Mouse (Mus musculus) MEL (cell line): ENCODE data around the gene 1110012L19Rik. TPM values are rescaled to one million over a fixed set of nuclear protein-coding genes. Genes with fewer than 3 reads are reported as not detected.

Source experiments
- DNase-seq: peaks from one replicate; pipeline ENCODE4 v3.0.0; 2011; ENCODE audit warnings: low read depth, low spot score
- H3K27ac ChIP-seq: 2 replicates; pipeline ENCODE4 v1.5.1; 2012; ENCODE audit warnings: low read depth, mild to moderate bottlenecking, control low read depth, low read length, moderate library complexity; ENCODE audit not compliant: control insufficient read depth
- H3K27me3 ChIP-seq, 2 experiments: fragments of 150-350 bp in 1 of 2; sonication (generic) in 1 of 2; 2 replicates each; pipeline ENCODE4 v1.6.1; 2012; ENCODE audit warnings: low read length in 2 of 2, mild to moderate bottlenecking in 2 of 2, improper control_type of control experiment in 1 of 2, moderate library complexity in 1 of 2; ENCODE audit not compliant: insufficient read depth in 2 of 2, control insufficient read depth in 1 of 2
- H3K36me3 ChIP-seq, 2 experiments: 2 replicates each; pipeline ENCODE4 v1.6.1; 2012 to 2014; ENCODE audit warnings: low read length in 2 of 2, improper control_type of control experiment in 1 of 2, inconsistent platforms in 1 of 2, mild to moderate bottlenecking in 1 of 2; ENCODE audit not compliant: insufficient read depth in 2 of 2, control insufficient read depth in 1 of 2
- H3K4me1 ChIP-seq, 2 experiments: fragments of 150-350 bp in 1 of 2; sonication (generic) in 1 of 2; 2 replicates each; pipeline ENCODE4 v1.6.1; 2012; ENCODE audit warnings: low read length in 2 of 2, improper control_type of control experiment in 1 of 2, mild to moderate bottlenecking in 1 of 2; ENCODE audit not compliant: insufficient read depth in 2 of 2, control insufficient read depth in 1 of 2
- H3K4me3 ChIP-seq, 2 experiments: fragments of 150-350 bp in 1 of 2; sonication (generic) in 1 of 2; 2 replicates each; pipeline ENCODE4 v1.5.1; 2012; ENCODE audit warnings: low read depth in 2 of 2, low read length in 2 of 2, mild to moderate bottlenecking in 2 of 2, moderate library complexity in 2 of 2, control low read depth in 1 of 2, improper control_type of control experiment in 1 of 2; ENCODE audit not compliant: control insufficient read depth in 1 of 2, insufficient read depth in 1 of 2
- H3K79me2 ChIP-seq: 2 replicates; pipeline ENCODE4 v1.6.1; 2012; ENCODE audit warnings: mild to moderate bottlenecking, low read length, moderate library complexity; ENCODE audit not compliant: control insufficient read depth, poor library complexity, insufficient read depth
- H3K9ac ChIP-seq: 2 replicates; pipeline ENCODE4 v1.6.1; 2012; ENCODE audit warnings: low read depth, mild to moderate bottlenecking, control low read depth, low read length, moderate library complexity; ENCODE audit not compliant: control insufficient read depth, poor library complexity, severe bottlenecking
- H3K9me3 ChIP-seq: fragments of 150-350 bp; sonication (generic); replicated peaks from 2 replicates; pipeline ENCODE4 v1.6.1; 2012; ENCODE audit warnings: mild to moderate bottlenecking, low read length, improper control_type of control experiment, moderate library complexity; ENCODE audit not compliant: insufficient read depth
- CHD1 ChIP-seq: IDR thresholded peaks from 2 replicates; pipeline ENCODE4 v1.6.1; 2012; ENCODE audit warnings: low read depth, mild to moderate bottlenecking, inconsistent platforms, low read length, improper control_type of control experiment
- CHD2 ChIP-seq: IDR thresholded peaks from 2 replicates; pipeline ENCODE4 v1.6.1; 2011; ENCODE audit warnings: low read length, improper control_type of control experiment
- CTCF ChIP-seq, 3 experiments: IDR thresholded peaks in 2 of 3; conservative IDR thresholded peaks in 1 of 3; 2 replicates each; pipeline ENCODE4 v1.5.1; 2011 to 2012; ENCODE audit warnings: low read length in 3 of 3, low read depth in 2 of 3, mild to moderate bottlenecking in 2 of 3, improper control_type of control experiment in 1 of 3, inconsistent platforms in 1 of 3, mixed read lengths in 1 of 3, moderate library complexity in 1 of 3; ENCODE audit not compliant: control insufficient read depth in 1 of 3, insufficient read depth in 1 of 3, poor library complexity in 1 of 3, severe bottlenecking in 1 of 3
- EP300 ChIP-seq, 2 experiments: IDR thresholded peaks; 2 replicates each; pipeline ENCODE4 v1.6.1; 2011; ENCODE audit warnings: improper control_type of control experiment in 2 of 2, low read length in 2 of 2, low read depth in 1 of 2, mild to moderate bottlenecking in 1 of 2
- ETS1 ChIP-seq: IDR thresholded peaks from 2 replicates; pipeline ENCODE4 v1.6.1; 2012; ENCODE audit warnings: low read depth, mild to moderate bottlenecking, inconsistent platforms, low read length, improper control_type of control experiment, moderate library complexity
- GATA1 ChIP-seq: IDR thresholded peaks from 2 replicates; pipeline ENCODE4 v1.6.1; 2011; ENCODE audit warnings: low read depth, low read length, improper control_type of control experiment
- HCFC1 ChIP-seq: IDR thresholded peaks from 2 replicates; pipeline ENCODE4 v1.6.1; 2012; ENCODE audit warnings: low read depth, mild to moderate bottlenecking, inconsistent platforms, low read length, improper control_type of control experiment, moderate library complexity
- KAT2A ChIP-seq: conservative IDR thresholded peaks from 2 replicates; pipeline ENCODE4 v1.6.1; 2012; ENCODE audit warnings: low read depth, low read length, improper control_type of control experiment, inconsistent platforms
- MAZ ChIP-seq: IDR thresholded peaks from 2 replicates; pipeline ENCODE4 v1.6.1; 2012; ENCODE audit warnings: low read depth, mild to moderate bottlenecking, inconsistent platforms, low read length, improper control_type of control experiment
- MYC ChIP-seq: IDR thresholded peaks from 2 replicates; pipeline ENCODE4 v1.6.1; 2011; ENCODE audit warnings: low read depth, mild to moderate bottlenecking, low read length, improper control_type of control experiment, moderate library complexity
- NELFE ChIP-seq: IDR thresholded peaks from 2 replicates; pipeline ENCODE4 v1.6.1; 2011; ENCODE audit warnings: low read depth, low read length, improper control_type of control experiment
- NRF1 ChIP-seq: IDR thresholded peaks from 2 replicates; pipeline ENCODE4 v1.6.1; 2014; ENCODE audit warnings: low read depth, mild to moderate bottlenecking, inconsistent platforms, low read length, improper control_type of control experiment, moderate library complexity; ENCODE audit not compliant: poor library complexity, insufficient read depth, severe bottlenecking
- POLR2A ChIP-seq, 2 experiments: IDR thresholded peaks; 2 replicates each; pipeline ENCODE4 v1.6.1; 2011 to 2012; ENCODE audit warnings: low read length in 2 of 2, mild to moderate bottlenecking in 2 of 2, control low read depth in 1 of 2, improper control_type of control experiment in 1 of 2, low read depth in 1 of 2, moderate library complexity in 1 of 2; ENCODE audit not compliant: control insufficient read depth in 1 of 2, insufficient read depth in 1 of 2, poor library complexity in 1 of 2
- POLR2AphosphoS5 ChIP-seq: IDR thresholded peaks from 2 replicates; pipeline ENCODE4 v1.6.1; 2012; ENCODE audit warnings: low read depth, borderline replicate concordance, mild to moderate bottlenecking, inconsistent platforms, low read length, moderate library complexity, mixed read lengths
- RCOR1 ChIP-seq: IDR thresholded peaks from 2 replicates; pipeline ENCODE4 v1.6.1; 2012; ENCODE audit warnings: low read depth, mild to moderate bottlenecking, inconsistent platforms, low read length, improper control_type of control experiment
- SMC3 ChIP-seq: IDR thresholded peaks from 2 replicates; pipeline ENCODE4 v1.6.1; 2011; ENCODE audit warnings: low read depth, low read length, improper control_type of control experiment
- UBTF ChIP-seq: IDR thresholded peaks from 2 replicates; pipeline ENCODE4 v1.6.1; 2012; ENCODE audit warnings: low read depth, mild to moderate bottlenecking, inconsistent platforms, low read length, improper control_type of control experiment, moderate library complexity, borderline replicate concordance; ENCODE audit not compliant: insufficient read depth
- USF2 ChIP-seq, 2 experiments: IDR thresholded peaks; 2 replicates each; pipeline ENCODE4 v1.6.1; 2011 to 2012; ENCODE audit warnings: improper control_type of control experiment in 2 of 2, low read length in 2 of 2, borderline replicate concordance in 1 of 2, inconsistent platforms in 1 of 2, low read depth in 1 of 2, mild to moderate bottlenecking in 1 of 2; ENCODE audit not compliant: insufficient read depth in 1 of 2
- ZC3H11A ChIP-seq: IDR thresholded peaks from 2 replicates; pipeline ENCODE4 v1.6.1; 2012; ENCODE audit warnings: low read depth, mild to moderate bottlenecking, inconsistent platforms, low read length, improper control_type of control experiment
- ZKSCAN1 ChIP-seq: IDR thresholded peaks from 2 replicates; pipeline ENCODE4 v1.6.1; 2012; ENCODE audit warnings: low read depth, mild to moderate bottlenecking, inconsistent platforms, low read length, improper control_type of control experiment, moderate library complexity
- polyA plus RNA-seq, 2 experiments: library from polyadenylated mRNA; stranded (reverse) in 1 of 2; unstranded in 1 of 2; fragments of >175 nt in 1 of 2; fragments of >200 nt in 1 of 2; gene quantifications; 2 replicates each; pipeline versions ENCODE4 v1.2.1 to v1.2.4; 2012; ENCODE audit warnings: low replicate concordance in 2 of 2, low read depth in 1 of 2; ENCODE audit not compliant: insufficient read length in 2 of 2, insufficient read depth in 1 of 2, missing spikeins in 1 of 2
- total RNA-seq: library from RNA; depleted of rRNA; stranded (reverse); fragments of 300-350 nt; gene quantifications from 2 replicates; pipeline ENCODE4 v1.2.3, GENCODE M21; 2012

The 1110012L19Rik gene
- total and polyA plus RNA-seq, 3 experiments: 7.5 to 10.4 TPM; not detected in 1

DNA sequence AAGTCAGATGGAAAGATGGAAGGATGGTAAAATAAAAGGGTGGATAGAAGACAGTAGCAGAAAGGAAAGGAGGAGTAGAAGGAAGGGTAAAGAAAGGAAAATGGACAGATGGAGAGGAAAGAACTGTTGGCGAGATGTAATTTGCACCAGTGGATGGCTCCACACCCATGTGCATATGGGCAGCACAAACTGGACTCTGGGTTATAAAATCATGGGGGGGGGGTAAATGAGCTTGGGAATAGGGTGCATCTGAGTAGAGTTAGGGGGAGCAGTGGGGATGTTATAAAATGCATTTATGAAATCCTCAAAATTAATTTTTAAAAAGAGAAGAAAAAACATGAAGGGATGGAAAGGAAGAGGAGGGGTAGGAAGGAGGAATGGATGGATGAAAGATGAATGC is 21.5 kb upstream of the 1110012L19Rik start:
- peak overlapping the region; percentile 75 for H3K9ac ChIP-seq
- H3K4me3 ChIP-seq: peak overlapping the region; percentile 50 to 80
- no peak overlapping the region; the same call in 1 of the 2 replicates for H3K27ac ChIP-seq
- no peaks in the 10 kb centered on the region for H3K27me3 ChIP-seq
- no peaks in the 10 kb centered on the region for H3K79me2 ChIP-seq
- no peak for DNase-seq
- H3K9me3 ChIP-seq: no peaks in the 10 kb centered on the region
- no peaks in the 10 kb centered on the region; a peak in 1 of 4 replicates for H3K4me1 ChIP-seq
- no peak for TF ChIP-seq HCFC1
- TF ChIP-seq NRF1: no peak
- TF ChIP-seq USF2 (IDR thresholded peaks at IDR 0.05; ENCODE audit: borderline replicate concordance in 1 of 2, insufficient read depth in 1 of 2, low read depth in 1 of 2, low read length in 2 of 2): no peak
- TF ChIP-seq CHD2: no peak
- TF ChIP-seq RCOR1: no peak
- TF ChIP-seq UBTF: no peak
- TF ChIP-seq MAZ: no peak
- no peak for TF ChIP-seq CHD1
- TF ChIP-seq POLR2A (IDR thresholded peaks at IDR 0.05; ENCODE audit: control insufficient read depth in 1 of 2, insufficient read depth in 1 of 2, low read depth in 1 of 2, low read length in 2 of 2, poor library complexity in 1 of 2): no peak
- TF ChIP-seq POLR2AphosphoS5: no peak
- no peak for TF ChIP-seq SMC3
- no peak for TF ChIP-seq KAT2A
- no peak for TF ChIP-seq EP300 (IDR thresholded peaks at IDR 0.05; ENCODE audit: low read depth in 1 of 2, low read length in 2 of 2)
- no peak for TF ChIP-seq NELFE
- no peak for TF ChIP-seq GATA1
- no peak for TF ChIP-seq ZKSCAN1
- TF ChIP-seq ETS1: no peak
- TF ChIP-seq MYC: no peak
- no peak for TF ChIP-seq ZC3H11A
- TF ChIP-seq CTCF (IDR thresholded peaks at IDR 0.05 in 2 of 3, conservative IDR thresholded peaks at IDR 0.05 in 1 of 3; ENCODE audit: control insufficient read depth in 1 of 3, insufficient read depth in 1 of 3, low read depth in 2 of 3, low read length in 3 of 3, poor library complexity in 1 of 3, severe bottlenecking in 1 of 3): no peak
- no peaks in the 10 kb centered on the region; a peak in 1 of 4 replicates for H3K36me3 ChIP-seq
